Mouse (Mus musculus): ENCODE data around the gene Immp1l. TPM values are rescaled to one million over a fixed set of nuclear protein-coding genes. Genes with fewer than 3 reads are reported as not detected.

Gene Immp1l
- polyA plus RNA-seq (2012; rRNA removed): 23.1 and 25.7 TPM in 2 replicates

DNA sequence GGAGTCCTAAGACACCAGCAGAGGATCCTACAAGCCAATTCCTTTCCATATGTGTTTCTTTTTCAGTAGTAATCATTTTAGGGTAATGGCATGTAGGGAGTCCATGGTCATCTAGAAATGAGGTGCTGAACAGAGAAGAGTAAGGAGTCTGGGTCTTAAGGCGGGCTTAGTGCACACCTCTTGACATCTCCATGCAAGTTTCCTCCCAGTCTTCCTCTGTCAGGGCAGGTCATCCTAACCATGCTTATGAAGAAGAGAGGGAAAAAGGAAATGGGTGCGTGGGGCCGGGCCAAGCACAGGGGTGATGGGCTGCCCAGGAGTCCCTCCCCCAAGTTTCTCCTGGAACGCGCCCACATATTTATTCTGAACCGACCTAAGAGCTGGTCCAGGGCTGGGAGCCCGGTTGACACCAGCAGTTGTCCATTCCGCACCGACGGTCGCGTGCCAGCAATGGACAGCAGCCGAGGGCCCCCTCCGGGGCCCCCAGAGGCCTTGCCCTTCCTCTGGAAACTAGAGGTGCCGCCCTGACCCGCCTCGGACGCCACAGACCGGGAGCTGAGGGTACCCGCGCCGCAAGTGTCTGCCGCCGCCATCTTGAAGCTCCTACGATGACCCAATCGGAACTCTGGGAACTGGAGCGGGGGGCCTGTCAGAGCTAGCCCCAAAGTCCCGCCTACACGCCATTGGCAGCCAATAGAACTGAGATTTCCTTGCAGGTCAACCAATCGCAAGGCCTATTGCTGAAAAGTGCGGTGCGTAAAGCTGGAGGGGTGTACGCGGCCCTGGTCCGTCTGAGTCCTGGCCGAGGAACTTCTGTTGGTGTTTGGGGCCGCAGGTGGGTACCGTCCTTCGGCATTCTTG, at the start of gene Immp1l, which contains the start of gene Elp4:
TSS of gene Immp1l (plus strand) at position 743 of the 861 bp plus-strand sequence.
TSS of gene Elp4 (minus strand) at position 669 of the 861 bp plus-strand sequence.

DNA sequence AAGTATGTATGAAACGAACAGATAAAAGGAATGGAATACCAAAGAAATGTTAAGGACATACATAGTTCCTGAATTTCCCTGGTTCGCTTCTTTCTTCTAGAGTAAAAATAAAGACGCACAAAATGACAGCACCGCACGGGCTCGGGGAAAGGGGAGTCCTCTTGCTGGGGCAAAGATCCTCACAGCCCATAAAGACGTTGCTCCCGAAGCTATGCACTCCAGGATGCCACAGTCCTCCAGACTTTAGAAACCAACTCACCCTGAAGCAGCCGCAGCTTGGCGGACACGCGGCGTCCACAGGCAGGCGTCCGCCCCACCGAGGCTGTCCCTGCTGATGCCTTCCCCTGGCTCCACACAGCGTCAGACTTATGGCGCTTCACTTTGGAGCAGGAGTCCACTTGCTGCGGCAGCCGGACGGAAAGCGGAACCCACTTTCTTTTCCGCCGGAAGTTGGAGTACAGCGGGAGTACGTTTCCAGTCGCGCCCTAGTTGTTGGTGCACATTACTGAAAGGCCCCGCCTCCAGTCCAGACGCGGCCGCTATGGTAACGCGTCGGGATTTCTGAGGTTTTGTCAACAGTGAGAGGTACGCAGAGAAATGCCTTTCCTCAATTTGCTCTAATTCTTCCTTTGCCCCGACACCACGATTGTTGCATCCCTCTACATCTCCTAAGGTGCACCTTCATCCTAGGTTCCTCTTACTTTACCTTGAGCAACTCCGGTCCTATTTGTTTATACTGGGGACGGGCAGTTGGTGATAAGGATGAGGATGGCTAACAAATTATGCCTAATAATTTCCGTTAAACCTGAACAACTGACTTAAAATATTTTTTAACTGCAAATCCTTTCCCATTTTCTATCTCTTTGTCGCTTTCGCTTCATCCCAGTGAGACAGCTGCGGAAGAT, 98.6 kb downstream of the Immp1l start, which contains the start of gene Dnajc24:
TSS of gene Dnajc24 (minus strand) at position 715 of the 905 bp plus-strand sequence.

Other genes with a start within 250 kb of the Immp1l start
- gene Pax6, start 235.7 kb upstream of the Immp1l start, polyA plus RNA-seq (2012; rRNA removed): 0.02 TPM in 1 of 2 replicates, not detected in the other
- 4.7 and 5.8 TPM in 2 replicates for gene Elp4, start 74 bp upstream of the Immp1l start, polyA plus RNA-seq (2012; rRNA removed)
- gene Dnajc24, start 98.9 kb downstream of the Immp1l start, polyA plus RNA-seq (2012; rRNA removed): 13.3 and 14.3 TPM in 2 replicates